Mouse (Mus musculus) liver, embryonic 14.5 days (tissue): ENCODE measurements at regions not wholly inside any gene's neighbourhood (a gene's known extent, or its start where the extent isn't known, plus 50 kb on each side); places are given as distances from the start of the nearest gene placed in this dataset.

Experiments used
- CTCF ChIP-seq: IDR thresholded peaks from 2 replicates; pipeline ENCODE4 v1.5.1; 2016; ENCODE audit warnings: antibody characterized with exemption, low read depth, control low read depth
- EP300 ChIP-seq: IDR thresholded peaks from 2 replicates; pipeline ENCODE4 v1.6.1; 2016; ENCODE audit warnings: antibody characterized with exemption, low read depth

DNA sequence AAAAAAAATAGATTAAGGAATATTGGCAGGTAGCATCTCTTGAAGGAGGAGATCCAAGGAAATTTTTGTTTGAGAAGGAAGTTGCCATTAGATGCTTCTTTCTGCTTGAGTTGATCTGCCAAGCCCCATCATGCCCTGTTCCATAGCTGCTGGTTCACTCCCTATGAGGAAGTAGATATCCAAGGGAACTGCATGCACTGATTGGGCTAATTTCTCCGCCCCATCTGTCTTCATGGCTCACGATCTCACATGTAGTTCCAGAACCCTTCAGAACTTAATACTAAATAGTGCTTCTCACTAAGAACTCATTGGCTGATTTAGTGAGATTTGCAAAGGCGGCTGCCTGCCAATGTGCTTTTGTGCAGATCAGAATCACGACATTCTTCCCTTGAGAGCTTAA lies 258.6 kb downstream of the Brinp2 start:
- no peak for TF ChIP-seq CTCF
- TF ChIP-seq EP300 = no peak
